Mouse (Mus musculus) megakaryocyte-erythroid progenitor cell, adult 5-6 weeks (primary cell): ENCODE data around the gene Zbed4. TPM values are rescaled to one million over a fixed set of nuclear protein-coding genes. Genes with fewer than 3 reads are reported as not detected.
A peak's percentile ranks its signal among the peaks of the same experiment; 100 is the strongest.
"Not testable (repeated sequence)": the region's sequence is repeated elsewhere in the genome, so short reads cannot be mapped to it uniquely, and the experiment has no call there.

Experiments used
- ATAC-seq: replicated peaks from 2 replicates; pipeline ENCODE4 v1.8.0; 2016; ENCODE audit warnings: mild to moderate bottlenecking, inconsistent platforms; ENCODE audit not compliant: severe bottlenecking, poor library complexity, low FRiP score, low TSS enrichment
- total RNA-seq, 2 experiments: library from RNA; stranded (forward) in 1 of 2; stranded (reverse) in 1 of 2; fragments of 200-1000, 215-1000 nt in 1 of 2; fragments of >200 nt in 1 of 2; fragmentation: Nextera tagmentation in 1 of 2; gene quantifications; 2 replicates each; pipeline ENCODE4 v1.2.3; 2014 to 2017

Zbed4 gene
- total RNA-seq, 2 experiments from 2014 or later: 38.3 to 39.2 TPM

DNA sequence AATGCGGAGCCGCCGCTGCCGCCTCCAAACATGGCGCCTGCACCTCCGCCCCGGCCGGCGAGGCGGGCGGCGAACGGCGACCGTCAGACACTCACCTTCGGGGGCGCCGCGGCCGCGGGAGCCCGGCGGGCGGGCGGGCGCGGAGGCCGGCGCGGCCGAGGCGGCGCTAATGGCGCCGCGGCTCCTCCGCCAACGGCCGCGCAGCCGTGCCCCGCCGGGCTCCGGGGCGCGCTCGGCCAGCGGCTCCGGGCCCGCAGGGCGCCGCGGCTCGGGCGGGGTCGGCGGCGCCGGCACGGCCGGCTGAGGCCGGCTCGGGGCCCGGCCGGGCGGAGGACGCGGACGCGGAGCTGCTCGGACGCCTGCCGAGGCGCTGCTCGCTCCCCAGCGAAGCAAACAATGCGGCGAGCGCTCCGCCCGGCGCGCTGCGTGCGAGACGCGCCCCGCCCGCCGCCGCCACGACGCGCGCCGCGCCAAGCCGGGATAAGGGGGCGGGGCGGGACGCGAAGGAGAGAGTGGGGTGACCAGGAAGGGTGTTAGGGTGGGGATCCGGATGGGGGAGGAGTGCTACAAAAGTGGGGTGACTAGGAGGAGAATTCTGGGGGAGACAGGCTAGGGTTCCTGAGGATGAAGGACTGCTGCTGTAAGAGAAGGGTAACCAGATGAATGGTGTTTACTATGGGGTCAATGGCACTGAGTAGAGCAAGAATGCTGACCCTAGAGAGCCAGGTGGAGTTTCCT, 17.5 kb upstream of the Zbed4 start, which contains the start of gene Brd1:
TSS of gene Brd1 (minus strand) at position 400 of the 738 bp plus-strand sequence.
- peak; percentile 37 for ATAC-seq

DNA sequence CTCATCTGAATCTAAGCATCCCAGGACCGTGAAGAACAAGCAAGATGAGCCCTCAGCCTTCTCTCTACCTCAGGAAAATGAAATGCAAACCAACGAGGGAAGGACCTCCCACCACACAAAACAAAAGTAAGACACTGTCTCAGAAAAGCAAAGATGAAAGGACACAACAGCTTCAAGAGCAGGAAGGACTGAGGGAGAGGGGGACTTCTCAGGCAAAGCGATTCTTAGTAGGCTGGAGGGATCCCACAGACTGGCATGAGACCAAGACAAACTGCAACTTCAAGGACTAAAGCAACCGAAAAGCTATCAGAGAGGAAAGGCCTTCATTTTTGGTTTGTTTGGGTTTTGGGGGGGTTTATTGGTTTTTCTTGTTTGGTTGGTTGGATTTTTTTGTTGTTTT, 15.3 kb upstream of the Zbed4 start:
- ATAC-seq: no peak

- no peak for ATAC-seq
These were observed 13.0 kb upstream of the Zbed4 start for GRCm38 (mm10) chr15:88738466-88738865.

DNA sequence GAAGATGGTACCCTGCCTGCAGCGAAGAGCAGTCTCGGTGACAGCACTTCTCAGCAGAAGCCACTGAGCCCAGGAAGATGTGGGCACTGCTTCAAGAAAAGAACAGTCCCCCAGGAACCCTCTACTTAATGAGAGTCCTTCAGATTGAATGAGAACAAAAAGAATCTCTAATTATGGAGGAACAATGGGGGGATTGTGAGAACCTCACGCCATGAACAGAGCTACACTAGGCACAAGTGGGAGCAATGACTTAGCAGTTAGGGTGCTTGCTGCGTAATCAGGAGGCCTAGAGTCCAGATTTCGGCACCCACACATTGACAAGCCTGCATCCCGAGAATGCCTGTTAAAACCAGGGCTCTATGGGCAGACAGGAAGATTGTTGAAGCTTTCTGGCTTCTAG, 10.1 kb upstream of the Zbed4 start:
- ATAC-seq: no peak

DNA sequence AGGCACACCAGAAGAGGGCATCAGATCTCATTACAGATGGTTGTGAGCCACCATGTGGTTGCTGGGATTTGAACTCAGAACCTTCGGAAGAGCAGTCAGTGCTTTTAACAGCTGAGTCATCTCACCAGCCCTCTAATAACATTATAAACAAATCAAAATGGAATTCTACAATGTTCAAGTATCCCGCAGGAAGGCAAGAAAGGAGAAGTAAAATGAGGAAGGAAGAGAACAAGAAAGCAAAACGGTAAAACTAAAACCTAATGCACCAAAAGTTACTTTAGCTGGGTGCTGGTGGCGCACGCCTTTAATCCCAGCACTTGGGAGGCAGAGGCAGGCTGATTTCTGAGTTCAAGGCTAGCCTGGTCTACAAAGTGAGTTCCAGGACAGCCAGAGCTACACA, 8.1 kb upstream of the Zbed4 start:
- not testable (repeated sequence) for ATAC-seq

GRCm38 (mm10) chr15:88745347-88745746, 6.1 kb upstream of the Zbed4 start:
- ATAC-seq: no peak

GRCm38 (mm10) chr15:88745926-88746325, 5.5 kb upstream of the Zbed4 start:
- ATAC-seq: no peak

DNA sequence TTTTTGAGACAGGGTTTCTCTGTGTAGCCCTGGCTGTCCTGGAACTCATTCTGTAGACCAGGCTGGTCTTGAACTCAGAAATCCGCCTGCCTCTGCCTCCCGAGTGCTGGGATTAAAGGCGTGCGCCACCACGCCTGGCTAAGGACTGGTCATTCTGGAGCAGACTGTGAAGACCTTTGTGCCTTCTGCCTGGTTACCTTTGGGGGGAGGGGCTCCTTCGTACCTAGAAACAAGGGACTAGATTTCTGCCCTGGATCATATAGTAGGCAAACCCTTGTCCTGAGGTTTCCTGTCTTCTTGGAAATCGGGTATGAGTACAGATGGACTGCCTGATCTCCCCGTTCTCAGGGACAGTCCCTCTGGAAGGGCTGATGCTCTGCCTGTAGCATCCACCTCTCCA, 1.8 kb upstream of the Zbed4 start:
- ATAC-seq: not testable (repeated sequence)

- ATAC-seq: no peak
These were observed 1.4 kb upstream of the Zbed4 start for GRCm38 (mm10) chr15:88750032-88750431.

- peak; percentile 95 for ATAC-seq
These were observed 540 bp upstream of the Zbed4 start for GRCm38 (mm10) chr15:88750677-88751563.

DNA sequence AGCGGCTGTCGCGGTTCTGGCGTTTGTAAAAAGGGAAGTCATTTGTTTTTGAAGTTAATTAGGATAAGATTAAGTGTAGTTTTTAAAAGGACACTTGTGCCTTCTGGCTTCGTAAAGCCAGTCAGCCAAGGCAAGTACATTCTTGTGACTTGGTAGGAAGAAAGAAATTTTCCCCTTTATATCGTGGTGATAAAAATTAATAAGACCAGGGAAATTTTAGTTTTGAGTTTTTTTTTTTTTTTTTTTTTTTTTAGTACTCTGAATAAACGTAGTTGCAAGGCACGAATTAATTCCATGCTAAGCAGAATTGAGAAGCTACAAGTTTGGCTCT, 908 bp downstream of the Zbed4 start:
- ATAC-seq: no peak

- no peak for ATAC-seq
These were observed 3.4 kb downstream of the Zbed4 start for GRCm38 (mm10) chr15:88754896-88755295.

GRCm38 (mm10) chr15:88755761-88756160, 4.3 kb downstream of the Zbed4 start:
- ATAC-seq: no peak

- no peak for ATAC-seq
These were observed 6.6 kb downstream of the Zbed4 start for GRCm38 (mm10) chr15:88758061-88758460.

DNA sequence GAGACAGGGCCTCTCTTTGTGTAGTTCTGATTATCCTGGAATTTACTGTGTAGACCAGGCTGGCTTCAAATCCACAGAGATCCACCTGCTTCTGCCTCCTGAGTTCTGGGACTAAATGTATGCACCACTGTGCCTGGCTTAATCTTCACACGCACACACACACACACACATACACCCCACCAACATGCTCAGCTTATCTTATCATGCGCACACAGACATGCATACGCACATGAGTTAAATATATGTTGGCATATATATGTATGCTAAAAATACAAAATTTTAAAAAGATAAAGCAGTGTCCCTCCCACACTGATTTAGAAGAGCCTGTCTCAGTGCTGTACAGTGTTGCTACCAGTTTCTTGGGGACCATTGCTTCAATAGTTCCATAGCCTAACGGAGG, 10.1 kb downstream of the Zbed4 start:
- peak; percentile 90 for ATAC-seq

DNA sequence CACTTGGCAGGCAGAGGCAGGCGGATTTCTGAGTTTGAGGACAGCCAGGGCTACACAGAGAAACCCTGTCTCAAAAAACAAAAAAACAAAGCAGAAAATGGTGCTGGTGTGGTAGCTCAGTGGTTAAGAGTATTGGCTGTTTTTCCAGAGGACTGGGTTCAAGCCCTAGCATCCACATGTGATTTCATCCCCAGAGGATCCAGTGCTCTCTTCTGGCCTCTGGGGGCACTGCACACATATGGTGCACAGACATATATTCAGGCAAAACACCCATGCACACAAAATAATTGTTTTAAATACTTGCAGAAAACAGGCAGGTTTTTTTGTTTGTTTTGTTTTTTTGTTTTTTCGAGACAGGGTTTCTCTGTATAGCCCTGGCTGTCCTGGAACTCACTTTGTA, 14.7 kb downstream of the Zbed4 start:
- peak; percentile 70; the same call in 1 of the 2 replicates for ATAC-seq

GRCm38 (mm10) chr15:88768537-88768936, 17.1 kb downstream of the Zbed4 start:
- ATAC-seq: no peak

DNA sequence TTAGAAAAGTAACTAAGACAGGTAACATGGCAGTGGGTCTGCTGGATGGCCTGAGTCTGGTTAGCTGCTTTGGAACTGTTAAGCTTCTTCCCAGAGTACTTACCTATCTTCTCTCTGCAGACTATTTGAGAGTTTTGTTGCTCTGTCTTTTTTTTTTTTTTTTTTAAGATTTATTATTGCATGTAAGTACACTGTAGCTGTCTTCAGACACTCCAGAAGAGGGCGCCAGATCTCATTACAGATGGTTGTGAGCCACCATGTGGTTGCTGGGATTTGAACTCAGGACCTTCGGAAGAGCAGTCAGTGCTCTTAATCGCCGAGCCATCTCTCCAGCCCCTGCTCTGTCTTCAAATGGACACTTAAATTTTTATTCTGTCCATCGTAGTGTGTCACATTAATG, 23.2 kb downstream of the Zbed4 start:
- not testable (repeated sequence) for ATAC-seq

DNA sequence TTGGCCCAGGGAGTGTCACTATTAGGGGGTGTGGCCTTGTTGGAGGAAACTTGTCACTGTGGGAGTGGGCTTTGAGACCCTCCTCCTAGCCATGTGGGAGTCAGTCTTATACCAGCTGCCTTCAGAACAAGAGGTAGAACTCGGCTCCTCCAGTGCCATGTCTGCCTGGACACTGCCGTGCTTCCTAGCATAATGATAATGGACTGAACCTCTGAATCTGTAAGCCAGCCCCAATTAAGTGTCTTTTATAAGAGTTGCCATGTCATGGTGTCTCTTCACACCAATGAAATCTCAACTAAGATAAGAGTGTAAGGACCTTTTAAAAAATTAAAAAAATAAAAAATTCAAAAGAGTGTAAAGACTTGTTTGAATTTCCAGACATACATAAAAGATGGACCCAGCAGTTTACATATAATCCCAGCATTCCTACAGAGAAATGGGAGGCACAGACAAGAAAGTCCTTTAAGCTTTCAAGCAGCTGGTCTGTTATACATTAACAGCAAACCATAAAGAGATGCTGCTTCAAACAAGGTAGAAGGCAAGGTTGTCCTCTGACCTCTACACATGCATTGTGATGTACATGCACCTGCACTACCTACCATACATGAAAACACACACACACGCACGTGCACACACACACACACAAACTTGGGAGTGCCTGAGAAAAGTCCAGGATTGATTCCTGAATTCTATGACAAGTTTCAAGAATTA, 40.8 kb downstream of the Zbed4 start:
- ATAC-seq: no peak

DNA sequence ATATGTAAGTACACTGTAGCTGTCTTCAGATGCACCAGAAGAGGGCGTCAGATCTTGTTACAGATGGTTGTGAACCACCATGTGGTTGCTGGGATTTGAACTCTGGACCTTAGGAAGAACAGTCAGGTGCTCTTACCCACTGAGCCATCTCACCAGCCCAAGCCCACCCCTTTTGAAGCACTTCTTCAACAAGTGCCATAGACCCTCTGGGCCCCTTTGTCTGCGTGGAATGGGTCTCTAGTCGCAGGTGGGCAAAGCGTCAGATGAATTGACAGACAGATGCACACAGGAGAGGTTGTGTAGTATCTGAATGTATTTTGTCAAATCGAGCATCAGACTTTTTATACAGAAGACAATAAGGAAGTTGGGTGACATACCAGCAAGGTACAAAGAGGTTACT, 43.3 kb downstream of the Zbed4 start:
- ATAC-seq: not testable (repeated sequence)
